Comparison of ENCODE assay signal across 8 mouse cellular contexts in genomic region chr4:116993672-116994621, GRCm38 (mm10). TPM values are rescaled to one million over a fixed set of nuclear protein-coding genes. Genes with fewer than 3 reads are reported as not detected.
DNase-seq lines count a peak whose midpoint lies in the region; ATAC-seq and TF ChIP-seq lines count a peak whose summit lies in the region.

TSS of gene Urod (minus strand) at chr4:116994413.

- peak; percentile 92 for ATAC-seq in kidney, embryonic 15.5 days (replicated peaks; ENCODE audit: low FRiP score)
- ATAC-seq in monocyte, adult 5-6 weeks (replicated peaks; ENCODE audit: insufficient number of reproducible peaks, low FRiP score, low TSS enrichment, poor library complexity, severe bottlenecking), result peak; percentile 85

- WGBS in heart, embryonic 10.5 days, result under 1% methylated on average over 38 of the region's 38 CpGs
- under 1% methylated on average over 38 of the region's 38 CpGs for WGBS in kidney, embryonic 15.5 days

- TF ChIP-seq CTCF in bone marrow macrophage, adult 2 months (IDR thresholded peaks at IDR 0.05; ENCODE audit: low read depth, low read length), result no peak
- no peak for TF ChIP-seq CTCF in embryonic fibroblast, embryonic 13.5 days (IDR thresholded peaks at IDR 0.05; ENCODE audit: borderline replicate concordance, insufficient read depth, low read length)

- peak within 1 kb of the TSS; percentile 95 for H3K4me3 ChIP-seq in bone marrow macrophage, adult 2 months (ENCODE audit: insufficient read depth, low read length)
- peak within 1 kb of the TSS; percentile 83 for H3K4me3 ChIP-seq in embryonic fibroblast, embryonic 13.5 days (ENCODE audit: insufficient read depth, low read length)
- peak within 1 kb of the TSS; percentile 96 for H3K4me3 ChIP-seq in heart, embryonic 10.5 days
- H3K4me3 ChIP-seq in kidney, embryonic 15.5 days (replicated peaks), result peak within 1 kb of the TSS; percentile 81

- H3K4me2 ChIP-seq in kidney, embryonic 15.5 days, result peak within 1 kb of the TSS; percentile 98

- peaks cover 23% of the 10 kb centered on the region; the same call in 1 of the 2 replicates for H3K36me3 ChIP-seq in heart, embryonic 10.5 days
- peaks cover 27% of the 10 kb centered on the region for H3K36me3 ChIP-seq in kidney, embryonic 15.5 days

- H3K9ac ChIP-seq in kidney, embryonic 15.5 days, result peak within 1 kb of the TSS; percentile 74

- peaks cover 9% of the 10 kb centered on the region for H3K4me1 ChIP-seq in bone marrow macrophage, adult 2 months (ENCODE audit: control insufficient read depth, insufficient read depth, low read length)
- H3K4me1 ChIP-seq in embryonic fibroblast, embryonic 13.5 days (ENCODE audit: control insufficient read depth, insufficient read depth, low read length), result peaks cover 3% of the 10 kb centered on the region; the same call in 1 of the 2 replicates
- peaks cover 26% of the 10 kb centered on the region for H3K4me1 ChIP-seq in heart, embryonic 10.5 days
- peaks cover 31% of the 10 kb centered on the region for H3K4me1 ChIP-seq in kidney, embryonic 15.5 days

- 0 out of 2 replicates have a peak, but pooled peaks cover 10% of the 10 kb centered on the region for H3K27me3 ChIP-seq in heart, embryonic 10.5 days (ENCODE audit: insufficient read depth, poor library complexity, severe bottlenecking)
- no peaks in the 10 kb centered on the region for H3K27me3 ChIP-seq in kidney, embryonic 15.5 days

- peak within 1 kb of the TSS; percentile 28 for H3K27ac ChIP-seq in bone marrow macrophage, adult 2 months (ENCODE audit: insufficient read depth, low read depth, low read length)
- no peak within 1 kb of the TSS for H3K27ac ChIP-seq in embryonic fibroblast, embryonic 13.5 days (ENCODE audit: insufficient read depth, low read length)
- peak within 1 kb of the TSS; percentile 84 for H3K27ac ChIP-seq in heart, embryonic 10.5 days
- peak within 1 kb of the TSS; percentile 82 for H3K27ac ChIP-seq in kidney, embryonic 15.5 days

- DNase-seq in A20 (ENCODE audit: low read depth, low spot score) (peak; percentile 96), liver (peak; percentile 98)
- DNase-seq in heart, embryonic 10.5 days (ENCODE audit: low spot score), result peak; percentile 97
- peak; percentile 96 to 97 for DNase-seq in spleen, postnatal 4 days (ENCODE audit: low spot score in 2 of 2)

- TF ChIP-seq POLR2A in bone marrow macrophage, adult 2 months (IDR thresholded peaks at IDR 0.05; ENCODE audit: borderline replicate concordance, low read depth, low read length), result no peak
- peak; percentile 74 for TF ChIP-seq POLR2A in embryonic fibroblast, embryonic 13.5 days (IDR thresholded peaks at IDR 0.05; ENCODE audit: low read depth, low read length)

- no peaks in the 10 kb centered on the region for H3K9me3 ChIP-seq in heart, embryonic 10.5 days
- H3K9me3 ChIP-seq in kidney, embryonic 15.5 days (replicated peaks), result no peaks in the 10 kb centered on the region

RNA-seq across cellular contexts. Expression of gene Urod, which starts in this region (rescaled TPM):
- 45.5 and 56.5 TPM in 2 replicates for polyA plus RNA-seq in bone marrow macrophage, adult 2 months (2012; ENCODE audit: insufficient read depth, insufficient read length, missing spikeins)
- polyA plus RNA-seq in embryonic fibroblast, embryonic 13.5 days (2011; ENCODE audit: insufficient read length, low read depth, missing spikeins), result 54.1 and 54.6 TPM in 2 replicates
- polyA plus RNA-seq in heart, embryonic 10.5 days (2016; fragmentation: Nextera tagmentation; extraction: Ambion mirVana), result 128 and 133 TPM in 2 replicates
- 102 and 111 TPM in 2 replicates for polyA plus RNA-seq in kidney, embryonic 15.5 days (2015; fragmentation: Nextera tagmentation; extraction: Ambion mirVana)
- 41.5 to 48.3 TPM (median 42.0 TPM) in 3 replicates for total RNA-seq in monocyte, adult 5-6 weeks (2017)
